Mouse (Mus musculus): ENCODE measurements around the gene Matn4. TPM values are rescaled to one million over a fixed set of nuclear protein-coding genes. Genes with fewer than 3 reads are reported as not detected.

The Matn4 gene
- total RNA-seq, 1 experiment = 2.3 TPM

GRCm38 (mm10) chr2:164358373-164358772 is 46.6 kb downstream of the Matn4 start:
- Histone ChIP-seq H3K9me3 (ENCODE audit: control insufficient read depth, insufficient read depth, low read depth, low read length) (peaks cover 8% of the 10 kb centered on the region; the same call in 1 of the 2 replicates), H3K4me1 (ENCODE audit: control insufficient read depth in 2 of 2, insufficient read depth in 2 of 2, low read length in 2 of 2, poor library complexity in 1 of 2) (no peaks in the 10 kb centered on the region), H3K36me3 (ENCODE audit: control insufficient read depth, insufficient read depth, low read length, poor library complexity, severe bottlenecking) (no peaks in the 10 kb centered on the region), H3K9ac (ENCODE audit: insufficient read depth, low read depth, low read length, poor library complexity, severe bottlenecking) (no peak overlapping the region), H3K27ac (ENCODE audit: insufficient read depth, low read depth, low read length, poor library complexity, severe bottlenecking) (no peak overlapping the region), H3K4me3 (ENCODE audit: insufficient read depth in 1 of 2, low read depth in 1 of 2, low read length in 2 of 2, poor library complexity in 1 of 2, severe bottlenecking in 1 of 2) (no peak overlapping the region)
- TF ChIP-seq ZNF384 (IDR thresholded peaks at IDR 0.05; ENCODE audit: low read depth, low read length) (no peak), CHD2 (IDR thresholded peaks at IDR 0.05; ENCODE audit: low read depth, low read length) (no peak), HCFC1 (IDR thresholded peaks at IDR 0.05; ENCODE audit: borderline replicate concordance, insufficient read depth, low read length) (no peak), ZC3H11A (IDR thresholded peaks at IDR 0.05; ENCODE audit: borderline replicate concordance, low read depth, low read length) (no peak), MAFK (IDR thresholded peaks at IDR 0.05; ENCODE audit: insufficient read depth, low read depth, low read length) (no peak)
- in situ Hi-C loops (cut with MboI; ENCODE audit: low sequenced_read_pairs in 2 of 2, unreplicated experiment in 2 of 2) = no loop called here
- no peak for DNase-seq (ENCODE audit: low read depth, low spot score)

GRCm38 (mm10) chr2:164356177-164356967 is 48.6 kb downstream of the Matn4 start:
- H3K9me3 ChIP-seq (ENCODE audit: control insufficient read depth, insufficient read depth, low read depth, low read length) = peaks cover 4% of the 10 kb centered on the region; the same call in 1 of the 2 replicates
- H3K36me3 ChIP-seq (ENCODE audit: control insufficient read depth, insufficient read depth, low read length, poor library complexity, severe bottlenecking) = no peaks in the 10 kb centered on the region
- in situ Hi-C loops (cut with MboI; ENCODE audit: low sequenced_read_pairs in 2 of 2, unreplicated experiment in 2 of 2) = no loop called here
- H3K27ac ChIP-seq (ENCODE audit: insufficient read depth, low read depth, low read length, poor library complexity, severe bottlenecking) = no peak overlapping the region
- H3K4me1 ChIP-seq (ENCODE audit: control insufficient read depth in 2 of 2, insufficient read depth in 2 of 2, low read length in 2 of 2, poor library complexity in 1 of 2) = no peaks in the 10 kb centered on the region
- no peak for TF ChIP-seq HCFC1 (IDR thresholded peaks at IDR 0.05; ENCODE audit: borderline replicate concordance, insufficient read depth, low read length)
- no peak for TF ChIP-seq ZC3H11A (IDR thresholded peaks at IDR 0.05; ENCODE audit: borderline replicate concordance, low read depth, low read length)
- TF ChIP-seq CHD2 (IDR thresholded peaks at IDR 0.05; ENCODE audit: low read depth, low read length) = no peak
- no peak for TF ChIP-seq ZNF384 (IDR thresholded peaks at IDR 0.05; ENCODE audit: low read depth, low read length)
- no peak for TF ChIP-seq MAFK (IDR thresholded peaks at IDR 0.05; ENCODE audit: insufficient read depth, low read depth, low read length)
- no peak overlapping the region for H3K4me3 ChIP-seq (ENCODE audit: insufficient read depth in 1 of 2, low read depth in 1 of 2, low read length in 2 of 2, poor library complexity in 1 of 2, severe bottlenecking in 1 of 2)
- no peak overlapping the region for H3K9ac ChIP-seq (ENCODE audit: insufficient read depth, low read depth, low read length, poor library complexity, severe bottlenecking)
- no peak for DNase-seq (ENCODE audit: low read depth, low spot score)

- H3K4me1 ChIP-seq (ENCODE audit: control insufficient read depth in 2 of 2, insufficient read depth in 2 of 2, low read length in 2 of 2, poor library complexity in 1 of 2) = no peaks in the 10 kb centered on the region
These were observed 51.6 kb downstream of the Matn4 start for GRCm38 (mm10) chr2:164353356-164353755.

GRCm38 (mm10) chr2:164352697-164353096 is 52.3 kb downstream of the Matn4 start:
- Histone ChIP-seq H3K4me1 (ENCODE audit: control insufficient read depth in 2 of 2, insufficient read depth in 2 of 2, low read length in 2 of 2, poor library complexity in 1 of 2) (no peaks in the 10 kb centered on the region), H3K4me3 (ENCODE audit: insufficient read depth in 1 of 2, low read depth in 1 of 2, low read length in 2 of 2, poor library complexity in 1 of 2, severe bottlenecking in 1 of 2) (no peak overlapping the region), H3K9ac (ENCODE audit: insufficient read depth, low read depth, low read length, poor library complexity, severe bottlenecking) (no peak overlapping the region), H3K36me3 (ENCODE audit: control insufficient read depth, insufficient read depth, low read length, poor library complexity, severe bottlenecking) (no peaks in the 10 kb centered on the region), H3K9me3 (ENCODE audit: control insufficient read depth, insufficient read depth, low read depth, low read length) (0 out of 2 replicates have a peak, but pooled peaks cover 1% of the 10 kb centered on the region), H3K27ac (ENCODE audit: insufficient read depth, low read depth, low read length, poor library complexity, severe bottlenecking) (no peak overlapping the region)
- TF ChIP-seq ZC3H11A (IDR thresholded peaks at IDR 0.05; ENCODE audit: borderline replicate concordance, low read depth, low read length) = no peak
- TF ChIP-seq ZNF384 (IDR thresholded peaks at IDR 0.05; ENCODE audit: low read depth, low read length) = no peak
- TF ChIP-seq MAFK (IDR thresholded peaks at IDR 0.05; ENCODE audit: insufficient read depth, low read depth, low read length) = no peak
- no peak for TF ChIP-seq HCFC1 (IDR thresholded peaks at IDR 0.05; ENCODE audit: borderline replicate concordance, insufficient read depth, low read length)
- TF ChIP-seq CHD2 (IDR thresholded peaks at IDR 0.05; ENCODE audit: low read depth, low read length) = no peak
- in situ Hi-C loops (cut with MboI; ENCODE audit: low sequenced_read_pairs in 2 of 2, unreplicated experiment in 2 of 2) = no loop called here
- DNase-seq (ENCODE audit: low read depth, low spot score) = no peak

More at GRCm38 (mm10) chr2:164353356-164353755, 51.6 kb downstream of the Matn4 start:
- no peak overlapping the region for H3K27ac ChIP-seq (ENCODE audit: insufficient read depth, low read depth, low read length, poor library complexity, severe bottlenecking)
- TF ChIP-seq ZC3H11A (IDR thresholded peaks at IDR 0.05; ENCODE audit: borderline replicate concordance, low read depth, low read length) = no peak
- TF ChIP-seq ZNF384 (IDR thresholded peaks at IDR 0.05; ENCODE audit: low read depth, low read length) = no peak
- TF ChIP-seq MAFK (IDR thresholded peaks at IDR 0.05; ENCODE audit: insufficient read depth, low read depth, low read length) = no peak
- no peak for TF ChIP-seq HCFC1 (IDR thresholded peaks at IDR 0.05; ENCODE audit: borderline replicate concordance, insufficient read depth, low read length)
- no peak for TF ChIP-seq CHD2 (IDR thresholded peaks at IDR 0.05; ENCODE audit: low read depth, low read length)
- in situ Hi-C loops (cut with MboI; ENCODE audit: low sequenced_read_pairs in 2 of 2, unreplicated experiment in 2 of 2) = no loop called here
- DNase-seq (ENCODE audit: low read depth, low spot score) = no peak
- H3K4me3 ChIP-seq (ENCODE audit: insufficient read depth in 1 of 2, low read depth in 1 of 2, low read length in 2 of 2, poor library complexity in 1 of 2, severe bottlenecking in 1 of 2) = no peak overlapping the region
- no peak overlapping the region for H3K9ac ChIP-seq (ENCODE audit: insufficient read depth, low read depth, low read length, poor library complexity, severe bottlenecking)
- H3K9me3 ChIP-seq (ENCODE audit: control insufficient read depth, insufficient read depth, low read depth, low read length) = 0 out of 2 replicates have a peak, but pooled peaks cover 1% of the 10 kb centered on the region
- H3K36me3 ChIP-seq (ENCODE audit: control insufficient read depth, insufficient read depth, low read length, poor library complexity, severe bottlenecking) = no peaks in the 10 kb centered on the region

Measured in ES-E14 (cell line).